Mouse (Mus musculus): ENCODE results near the gene Avpi1. TPM values are rescaled to one million over a fixed set of nuclear protein-coding genes. Genes with fewer than 3 reads are reported as not detected.

Gene Avpi1
- polyA plus RNA-seq, 1 experiment from 2014 or later = 37.1 TPM

DNA sequence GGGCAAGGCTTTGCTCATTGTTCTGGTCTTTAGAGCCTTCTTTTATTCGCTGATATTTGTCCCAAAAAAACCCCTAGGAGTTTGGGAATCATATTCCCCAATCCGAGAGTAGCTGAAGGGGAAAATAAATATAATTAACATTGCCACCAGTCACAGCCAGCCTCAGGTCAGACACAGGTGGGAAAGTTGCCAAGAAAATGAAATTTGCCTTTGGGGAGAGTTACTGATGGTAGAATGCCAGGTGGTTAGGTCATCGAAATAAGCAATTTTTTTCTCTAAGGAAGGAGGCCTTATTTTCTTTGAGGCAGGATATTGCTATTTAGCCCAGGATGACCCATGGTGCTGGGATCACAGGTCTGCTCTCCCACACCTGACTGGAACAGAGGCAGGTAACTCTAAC, 37.9 kb upstream of the Avpi1 start:
- H3K4me3 ChIP-seq (replicated peaks; ENCODE audit: low read depth, low read length) = no peak overlapping the region
- H3K27me3 ChIP-seq (ENCODE audit: insufficient read depth, low read length) = no peaks in the 10 kb centered on the region
- DNase-seq (ENCODE audit: low spot score) (no peak), ATAC-seq (replicated peaks; ENCODE audit: low FRiP score, low read depth) (no peak)
- no peak overlapping the region for H3K27ac ChIP-seq
- H3K4me2 ChIP-seq (ENCODE audit: low read length) = no peak overlapping the region
- H3K9me3 ChIP-seq (replicated peaks; ENCODE audit: low read length) = no peaks in the 10 kb centered on the region
- WGBS = 38% methylated on average over 3 of the region's 3 CpGs
- no peak overlapping the region for H3K9ac ChIP-seq (ENCODE audit: low read depth, low read length)
- peaks cover 13% of the 10 kb centered on the region for H3K4me1 ChIP-seq (replicated peaks; ENCODE audit: insufficient read depth, low read length)
- no peak for TF ChIP-seq CTCF (IDR thresholded peaks at IDR 0.05; ENCODE audit: low read depth)
- no peaks in the 10 kb centered on the region for H3K36me3 ChIP-seq (ENCODE audit: insufficient read depth, low read length)

DNA sequence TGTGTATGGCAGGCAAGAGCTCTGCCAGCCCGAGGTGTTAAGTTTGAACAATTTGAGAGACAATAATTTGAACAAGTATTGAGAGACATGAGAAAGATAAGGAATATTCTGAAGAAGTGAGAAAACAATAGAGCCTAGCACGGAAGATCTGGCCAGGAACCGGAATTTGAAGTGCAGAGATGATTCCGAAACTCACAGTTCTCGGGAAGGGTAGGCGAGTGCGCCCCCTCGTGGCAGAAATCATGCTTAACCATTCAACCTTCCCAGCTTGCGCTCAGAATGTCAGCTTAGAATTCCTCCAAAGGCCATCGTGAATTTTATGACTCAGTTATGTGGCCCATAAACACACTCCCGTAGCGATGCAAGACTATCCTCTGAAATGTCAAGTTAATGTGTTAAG, 37.3 kb upstream of the Avpi1 start:
- Histone ChIP-seq H3K27ac (no peak overlapping the region), H3K4me3 (replicated peaks; ENCODE audit: low read depth, low read length) (no peak overlapping the region), H3K9me3 (replicated peaks; ENCODE audit: low read length) (no peaks in the 10 kb centered on the region), H3K9ac (ENCODE audit: low read depth, low read length) (no peak overlapping the region), H3K36me3 (ENCODE audit: insufficient read depth, low read length) (no peaks in the 10 kb centered on the region), H3K4me2 (ENCODE audit: low read length) (peak overlapping the region; percentile 50), H3K4me1 (replicated peaks; ENCODE audit: insufficient read depth, low read length) (peaks cover 7% of the 10 kb centered on the region), H3K27me3 (ENCODE audit: insufficient read depth, low read length) (no peaks in the 10 kb centered on the region)
- DNase-seq (ENCODE audit: low spot score) (peak; percentile 91), ATAC-seq (replicated peaks; ENCODE audit: low FRiP score, low read depth) (no peak)
- TF ChIP-seq CTCF (IDR thresholded peaks at IDR 0.05; ENCODE audit: low read depth) = peak; percentile 99
- WGBS = 3% methylated on average over 12 of the region's 12 CpGs

DNA sequence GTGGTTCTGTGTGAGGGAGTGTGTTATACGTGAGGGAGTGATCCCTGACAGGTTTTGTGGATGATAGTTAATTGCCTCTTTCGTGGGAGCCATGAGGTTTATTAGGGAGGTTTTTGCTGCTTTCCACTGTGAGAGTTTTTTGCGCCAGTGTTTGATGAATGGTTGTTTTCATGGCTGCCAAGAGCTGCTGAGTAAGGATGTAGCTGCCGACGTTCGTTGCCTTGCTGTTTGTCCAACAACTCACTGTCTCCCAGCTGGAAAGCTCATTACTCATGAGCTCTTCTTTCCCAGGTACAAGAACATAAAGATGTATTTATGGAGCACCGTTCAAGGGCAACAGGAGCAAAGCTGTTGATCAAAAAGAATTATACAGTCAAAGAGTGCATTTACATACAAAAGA, 35.3 kb upstream of the Avpi1 start:
- no peak overlapping the region for H3K27ac ChIP-seq
- no peaks in the 10 kb centered on the region for H3K27me3 ChIP-seq (ENCODE audit: insufficient read depth, low read length)
- no peaks in the 10 kb centered on the region for H3K9me3 ChIP-seq (replicated peaks; ENCODE audit: low read length)
- 14% methylated on average over 7 of the region's 7 CpGs for WGBS
- H3K4me2 ChIP-seq (ENCODE audit: low read length) = peak overlapping the region; percentile 22; the same call in 1 of the 2 replicates
- no peak overlapping the region for H3K9ac ChIP-seq (ENCODE audit: low read depth, low read length)
- ATAC-seq (replicated peaks; ENCODE audit: low FRiP score, low read depth) (no peak), DNase-seq (ENCODE audit: low spot score) (peak; percentile 21)
- H3K36me3 ChIP-seq (ENCODE audit: insufficient read depth, low read length) = no peaks in the 10 kb centered on the region
- no peak for TF ChIP-seq CTCF (IDR thresholded peaks at IDR 0.05; ENCODE audit: low read depth)
- H3K4me3 ChIP-seq (replicated peaks; ENCODE audit: low read depth, low read length) = no peak overlapping the region
- peaks cover 5% of the 10 kb centered on the region; the same call in 1 of the 2 replicates for H3K4me1 ChIP-seq (replicated peaks; ENCODE audit: insufficient read depth, low read length)

DNA sequence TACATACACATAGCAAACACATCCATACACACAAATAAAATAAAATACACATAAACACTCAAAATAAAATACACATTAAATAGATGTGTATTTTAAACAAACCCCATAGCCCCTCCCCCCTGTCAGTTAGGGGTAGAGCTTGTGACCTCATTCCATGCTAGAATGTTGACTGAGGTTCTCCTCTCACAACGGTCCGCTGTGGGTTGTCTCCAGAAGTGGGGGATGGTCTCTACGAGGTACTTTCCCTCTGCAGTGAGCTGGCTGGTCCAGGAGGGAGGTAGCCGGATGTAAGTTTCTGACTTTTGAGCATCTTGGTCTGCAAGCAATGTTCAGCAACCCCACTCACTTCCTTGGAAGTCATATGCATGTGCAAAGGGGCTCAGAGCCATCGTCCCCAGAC, 34.9 kb upstream of the Avpi1 start, which contains the start of gene Zfyve27:
Zfyve27 (plus strand) TSS at position 188 of the 400 bp plus-strand sequence.
- Histone ChIP-seq H3K36me3 (ENCODE audit: insufficient read depth, low read length) (no peaks in the 10 kb centered on the region), H3K27ac (no peak within 1 kb of the TSS), H3K4me1 (replicated peaks; ENCODE audit: insufficient read depth, low read length) (peaks cover 5% of the 10 kb centered on the region; the same call in 1 of the 2 replicates), H3K4me2 (ENCODE audit: low read length) (peak within 1 kb of the TSS; percentile 22; the same call in 1 of the 2 replicates), H3K9ac (ENCODE audit: low read depth, low read length) (no peak within 1 kb of the TSS), H3K9me3 (replicated peaks; ENCODE audit: low read length) (no peaks in the 10 kb centered on the region), H3K4me3 (replicated peaks; ENCODE audit: low read depth, low read length) (no peak within 1 kb of the TSS), H3K27me3 (ENCODE audit: insufficient read depth, low read length) (no peaks in the 10 kb centered on the region)
- DNase-seq (ENCODE audit: low spot score) (no peak), ATAC-seq (replicated peaks; ENCODE audit: low FRiP score, low read depth) (no peak; the same call in 1 of the 2 replicates)
- 28% methylated on average over 5 of the region's 5 CpGs for WGBS
- TF ChIP-seq CTCF (IDR thresholded peaks at IDR 0.05; ENCODE audit: low read depth) = no peak

DNA sequence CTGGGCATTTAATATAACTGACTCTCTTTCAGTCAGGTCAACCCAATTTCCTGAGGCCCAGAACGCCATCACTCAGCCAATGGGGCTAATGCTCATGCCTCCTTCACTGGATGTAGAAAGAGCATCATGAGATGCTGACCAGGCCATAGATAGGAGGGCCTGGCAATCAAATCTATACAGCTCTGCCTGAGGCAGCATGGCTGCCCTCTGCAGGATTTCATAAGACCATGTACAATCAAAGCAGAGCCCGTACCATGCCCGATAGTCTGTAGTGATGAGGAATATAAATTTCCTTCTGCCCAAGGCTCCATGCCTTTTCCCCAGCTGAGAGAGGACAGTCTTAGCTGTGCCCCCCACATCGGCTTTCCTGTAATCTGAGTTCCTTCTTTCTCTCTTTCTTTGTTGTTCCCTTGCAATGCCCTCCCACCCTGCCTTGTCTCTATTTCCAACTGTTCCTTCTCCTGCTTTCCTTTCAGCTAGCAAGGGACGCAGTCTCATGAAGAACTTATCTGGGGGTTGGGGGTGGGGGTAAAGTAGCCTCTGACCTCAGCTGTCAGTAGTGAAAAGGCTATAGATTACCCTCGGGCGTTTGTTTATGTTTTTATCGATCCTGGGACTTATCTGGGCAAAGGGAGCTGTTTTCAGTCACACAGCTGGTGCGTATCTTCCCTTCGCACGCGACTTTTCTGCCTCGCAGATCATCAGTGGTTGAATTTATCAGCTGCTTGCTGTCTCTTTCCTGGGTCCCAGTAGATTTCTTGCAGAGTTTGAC, 29.6 kb upstream of the Avpi1 start:
- no peaks in the 10 kb centered on the region for H3K27me3 ChIP-seq (ENCODE audit: insufficient read depth, low read length)
- 0 out of 2 replicates have a peak, but pooled peaks cover 3% of the 10 kb centered on the region for H3K4me1 ChIP-seq (replicated peaks; ENCODE audit: insufficient read depth, low read length)
- TF ChIP-seq CTCF (IDR thresholded peaks at IDR 0.05; ENCODE audit: low read depth) = peak; percentile 35
- no peak overlapping the region for H3K4me2 ChIP-seq (ENCODE audit: low read length)
- 33% methylated on average over 13 of the region's 13 CpGs for WGBS
- H3K9ac ChIP-seq (ENCODE audit: low read depth, low read length) = no peak overlapping the region
- ATAC-seq (replicated peaks; ENCODE audit: low FRiP score, low read depth) (no peak), DNase-seq (ENCODE audit: low spot score) (no peak)
- no peak overlapping the region for H3K4me3 ChIP-seq (replicated peaks; ENCODE audit: low read depth, low read length)
- no peaks in the 10 kb centered on the region for H3K36me3 ChIP-seq (ENCODE audit: insufficient read depth, low read length)
- no peaks in the 10 kb centered on the region for H3K9me3 ChIP-seq (replicated peaks; ENCODE audit: low read length)
- H3K27ac ChIP-seq = no peak overlapping the region

DNA sequence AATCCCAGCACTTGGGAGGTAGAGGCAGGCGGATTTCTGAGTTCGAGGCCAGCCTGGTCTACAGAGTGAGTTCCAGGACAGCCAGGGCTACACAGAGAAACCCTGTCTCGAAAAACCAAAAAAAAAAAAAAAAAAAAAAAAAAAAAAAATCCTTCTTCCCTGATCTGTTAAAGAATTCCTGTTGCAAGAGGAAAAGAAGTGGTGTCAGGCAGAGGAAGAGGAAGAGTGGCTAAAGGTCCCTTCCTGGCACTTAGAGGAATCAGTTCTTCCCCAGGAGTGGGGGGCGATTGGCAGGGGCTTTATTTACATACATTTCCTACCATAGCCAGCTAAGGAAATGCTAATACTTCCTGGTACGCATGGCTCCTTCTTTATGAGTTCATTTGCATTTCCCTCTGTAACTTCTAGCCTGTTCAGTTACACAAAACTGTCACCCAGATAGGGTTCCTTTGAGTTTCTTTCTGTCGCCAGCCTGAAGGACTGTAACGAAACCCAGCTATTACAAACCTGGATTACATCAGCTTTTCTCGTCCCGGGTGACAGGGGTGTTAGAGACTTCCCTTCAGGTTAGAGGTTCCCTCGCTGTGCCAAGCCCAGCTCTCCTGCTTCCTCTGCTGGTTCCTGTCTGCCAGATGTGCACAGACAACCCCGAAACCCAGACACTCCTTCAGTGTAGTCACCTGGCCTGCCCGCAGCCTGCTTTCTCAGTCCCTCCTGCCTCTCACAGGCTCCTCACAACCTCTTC, 28.8 kb upstream of the Avpi1 start:
- WGBS = 53% methylated on average over 12 of the region's 12 CpGs
- no peak overlapping the region for H3K9ac ChIP-seq (ENCODE audit: low read depth, low read length)
- DNase-seq (ENCODE audit: low spot score) = no peak

More for the DNA sequence above, 28.8 kb upstream of the Avpi1 start:
- Histone ChIP-seq H3K4me1 (replicated peaks; ENCODE audit: insufficient read depth, low read length) (0 out of 2 replicates have a peak, but pooled peaks cover 3% of the 10 kb centered on the region), H3K27ac (peak overlapping the region; percentile 42; the same call in 1 of the 2 replicates), H3K9me3 (replicated peaks; ENCODE audit: low read length) (no peaks in the 10 kb centered on the region), H3K4me2 (ENCODE audit: low read length) (no peak overlapping the region), H3K27me3 (ENCODE audit: insufficient read depth, low read length) (no peaks in the 10 kb centered on the region), H3K4me3 (replicated peaks; ENCODE audit: low read depth, low read length) (no peak overlapping the region), H3K36me3 (ENCODE audit: insufficient read depth, low read length) (no peaks in the 10 kb centered on the region)
- TF ChIP-seq CTCF (IDR thresholded peaks at IDR 0.05; ENCODE audit: low read depth) = no peak
- no peak for ATAC-seq (replicated peaks; ENCODE audit: low FRiP score, low read depth)
